Mouse (Mus musculus) neural tube, embryonic 10.5 days (tissue): ENCODE measurements around the gene 5730522E02Rik.

ENCODE experiments used
- DNase-seq: peaks from one replicate; pipeline ENCODE4 v3.0.0-alpha.2; 2017; ENCODE audit warnings: low spot score; ENCODE audit errors: extremely low spot score

The 5730522E02Rik gene

DNA sequence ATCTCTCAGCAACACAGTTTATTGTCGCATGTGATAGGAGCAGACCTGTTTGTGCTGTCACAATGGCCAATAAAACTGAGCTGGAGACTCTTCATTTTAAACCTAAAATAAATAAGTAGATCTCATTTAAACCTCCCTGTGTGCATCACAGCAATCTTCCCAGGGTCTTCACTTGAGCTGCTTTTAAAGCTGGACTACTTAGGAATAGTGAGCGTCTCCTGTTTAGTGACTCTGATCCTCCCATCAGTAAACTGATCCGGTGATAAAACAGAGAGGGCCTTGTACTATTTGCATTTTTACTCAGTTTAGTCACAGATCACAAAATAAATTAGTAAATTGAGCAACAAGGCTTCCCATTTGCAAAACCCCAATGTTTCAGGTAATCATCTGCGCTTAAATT lies 206.5 kb downstream of the 5730522E02Rik start:
- DNase-seq = no peak

DNA sequence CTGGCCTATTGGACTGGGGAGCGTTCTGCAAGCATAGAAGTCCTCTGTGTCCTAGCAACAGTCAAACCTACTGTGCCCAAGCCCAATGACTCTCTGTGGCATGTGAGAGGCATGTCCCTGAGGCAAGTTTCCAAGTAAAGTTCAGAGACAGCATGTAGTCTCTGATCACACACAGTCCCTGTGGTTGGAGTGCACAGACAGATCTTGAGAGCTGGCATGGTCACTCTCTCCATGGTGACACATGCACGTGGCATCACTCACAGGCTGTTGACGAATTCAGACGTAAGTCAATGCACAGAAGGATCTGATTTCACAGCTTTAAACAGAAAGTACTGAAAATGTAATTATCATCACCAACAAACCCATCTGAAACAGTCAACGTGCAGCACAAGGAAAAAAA lies 210.8 kb downstream of the 5730522E02Rik start:
- DNase-seq = no peak

DNA sequence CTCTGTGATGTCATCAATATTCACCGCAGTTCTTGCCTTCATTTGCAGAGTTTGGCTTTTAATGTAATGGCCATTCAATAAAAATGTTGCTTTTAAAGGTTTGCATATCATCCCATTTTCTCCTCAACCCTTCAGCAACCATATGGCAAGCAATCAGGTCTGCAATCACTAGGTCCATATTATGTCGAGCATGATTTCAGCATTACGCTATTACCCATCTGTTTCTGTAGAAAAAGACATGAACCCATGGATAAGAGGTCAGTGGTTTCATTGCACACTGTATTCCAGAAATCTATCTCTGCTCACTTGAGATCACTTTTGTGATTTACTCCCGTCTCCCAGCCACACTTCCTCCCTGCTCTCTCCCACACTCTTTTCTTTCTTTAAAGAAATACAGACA lies 213.1 kb downstream of the 5730522E02Rik start:
- DNase-seq = no peak

DNA sequence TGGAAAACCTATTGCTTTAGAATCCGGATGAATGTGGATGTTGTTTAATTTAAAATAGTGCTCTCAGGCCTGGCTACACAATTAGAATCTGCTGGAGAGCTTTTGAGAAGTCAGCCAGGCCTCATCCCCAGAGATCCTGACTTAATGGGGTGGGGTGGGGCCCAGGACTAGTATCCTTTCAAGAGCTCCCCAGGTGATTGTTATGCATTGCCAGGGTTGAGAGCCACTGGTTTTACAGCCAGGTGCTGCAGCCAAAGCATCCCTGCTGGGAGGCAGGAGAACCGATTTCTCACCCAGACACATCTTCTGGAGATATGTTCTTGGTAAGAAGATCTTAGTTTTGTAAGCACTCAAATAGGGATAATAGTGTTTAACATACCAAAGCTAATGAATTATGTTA lies 216.4 kb downstream of the 5730522E02Rik start:
- DNase-seq = no peak

DNA sequence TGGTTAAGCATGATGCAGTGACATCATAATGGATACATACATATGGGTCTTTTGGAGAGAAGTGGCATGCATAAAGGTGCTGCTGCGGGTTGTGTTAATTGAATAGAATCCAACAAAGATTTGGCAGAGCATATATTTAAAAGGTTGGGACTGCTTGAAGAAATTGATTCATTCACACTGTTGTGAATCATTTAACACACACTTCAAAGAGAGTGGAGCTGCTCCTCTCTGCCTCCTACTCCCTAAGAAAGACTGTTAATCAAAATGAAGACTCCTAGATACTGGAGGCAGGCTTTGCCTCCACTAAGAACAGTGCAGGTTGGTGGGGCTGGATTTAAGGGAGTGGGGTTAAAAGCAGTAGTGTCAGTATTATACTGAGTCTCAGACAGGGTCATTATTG lies 218.3 kb downstream of the 5730522E02Rik start:
- DNase-seq = no peak

DNA sequence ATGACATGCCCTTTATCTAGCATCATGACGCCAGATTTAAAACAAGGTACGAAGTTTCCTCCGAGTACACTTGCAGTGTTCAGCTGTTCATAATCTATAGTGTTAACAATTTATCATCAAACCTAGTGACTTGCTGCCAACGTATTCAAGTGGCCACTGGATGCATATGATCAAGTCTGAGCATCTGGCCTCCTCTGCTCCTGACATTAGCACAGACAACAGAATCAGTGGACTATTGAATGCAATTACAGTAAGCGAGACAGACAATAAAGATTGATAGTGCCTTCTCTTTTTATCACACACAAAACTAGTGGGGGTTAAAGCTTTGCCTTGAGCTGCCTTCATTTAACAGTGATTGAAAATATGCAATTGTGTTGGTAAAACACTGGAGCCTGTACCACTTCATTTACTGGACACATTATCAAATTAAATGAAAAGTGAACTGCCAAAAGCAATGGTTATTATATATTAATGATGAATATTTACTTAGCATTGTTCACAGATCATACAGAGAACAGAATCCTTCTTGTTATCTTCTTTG lies 231.8 kb downstream of the 5730522E02Rik start:
- DNase-seq = no peak

DNA sequence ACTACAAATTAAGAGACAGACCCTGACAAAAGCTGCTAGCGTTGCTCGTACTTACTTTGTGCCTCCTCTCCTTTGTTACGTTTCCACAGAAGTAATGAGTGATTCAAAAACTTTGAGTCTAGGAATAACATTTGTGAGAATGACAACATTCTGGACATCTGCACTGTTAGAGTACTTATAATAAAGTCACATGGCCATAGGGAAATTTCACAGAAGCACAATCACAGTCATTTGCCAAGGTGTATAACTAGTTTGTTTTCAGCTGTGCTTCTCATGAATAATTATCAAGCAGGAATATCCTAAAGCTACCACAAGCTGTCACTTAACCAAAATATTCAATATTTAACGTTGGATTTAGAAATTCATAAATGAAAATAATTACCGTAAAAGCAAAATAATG lies 269.1 kb downstream of the 5730522E02Rik start:
- no peak for DNase-seq

DNA sequence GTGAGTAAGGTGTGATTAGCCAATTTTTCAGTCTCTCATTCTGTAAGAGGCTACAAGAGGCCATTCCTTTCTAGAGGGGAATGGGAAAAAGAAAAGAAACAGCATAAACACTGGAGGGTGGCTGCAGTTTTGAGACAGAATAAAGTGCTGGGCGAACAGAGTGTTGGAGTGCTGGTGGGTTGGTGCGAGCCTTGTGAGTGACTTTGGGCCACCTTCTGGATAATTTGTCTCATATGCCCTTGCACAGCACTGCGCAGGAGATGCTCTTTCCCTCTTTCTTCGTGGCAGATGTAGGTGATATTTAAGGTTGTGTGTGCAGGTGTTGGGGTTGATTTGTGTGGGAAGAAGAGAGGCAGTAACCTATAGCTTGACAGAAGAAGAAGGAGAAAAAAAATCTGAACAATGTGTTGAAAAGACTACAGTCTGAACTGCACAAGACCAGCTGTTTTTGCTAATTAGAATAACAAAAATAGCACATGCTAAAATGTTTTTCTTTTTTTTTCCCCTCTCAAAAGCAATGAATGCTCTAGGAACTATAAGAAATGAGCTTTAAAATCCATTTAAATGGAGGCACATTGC lies 269.8 kb downstream of the 5730522E02Rik start:
- no peak for DNase-seq

DNA sequence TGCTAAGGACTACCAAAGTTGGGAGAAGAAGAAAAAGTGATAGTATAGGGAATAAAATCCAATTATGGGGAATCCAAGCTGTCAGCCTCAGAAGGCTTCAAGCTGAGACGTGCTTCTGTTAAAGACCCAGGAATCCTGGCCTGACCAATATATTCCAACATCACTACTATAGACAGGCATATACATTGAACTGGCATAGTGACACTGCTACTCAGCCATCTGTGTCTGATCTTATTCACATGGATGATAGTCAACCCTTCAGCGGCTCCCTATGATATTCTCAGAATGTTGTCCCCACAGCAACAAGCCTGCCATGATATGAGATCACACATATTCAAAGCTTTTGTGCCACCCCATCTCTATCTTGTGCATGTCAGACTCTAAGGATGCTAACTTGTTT lies 284.3 kb downstream of the 5730522E02Rik start:
- DNase-seq = no peak

DNA sequence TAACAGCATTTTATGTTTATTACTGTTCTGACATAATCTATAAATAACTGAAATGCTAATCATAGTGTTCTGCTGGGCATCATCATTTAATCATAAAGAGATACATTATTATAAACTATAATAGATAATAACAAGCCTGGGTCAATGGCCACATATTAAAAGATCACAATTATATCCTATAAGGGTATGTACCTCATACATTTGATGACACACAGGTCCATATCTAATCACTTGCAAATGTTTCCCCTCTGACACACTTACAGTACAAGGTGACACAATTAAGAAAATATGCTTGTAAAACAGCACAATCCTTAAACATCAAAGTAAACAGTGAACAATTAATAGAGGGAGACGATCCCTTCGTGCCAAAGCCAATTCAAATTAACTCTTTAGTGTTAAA lies 308.2 kb downstream of the 5730522E02Rik start:
- DNase-seq = no peak

DNA sequence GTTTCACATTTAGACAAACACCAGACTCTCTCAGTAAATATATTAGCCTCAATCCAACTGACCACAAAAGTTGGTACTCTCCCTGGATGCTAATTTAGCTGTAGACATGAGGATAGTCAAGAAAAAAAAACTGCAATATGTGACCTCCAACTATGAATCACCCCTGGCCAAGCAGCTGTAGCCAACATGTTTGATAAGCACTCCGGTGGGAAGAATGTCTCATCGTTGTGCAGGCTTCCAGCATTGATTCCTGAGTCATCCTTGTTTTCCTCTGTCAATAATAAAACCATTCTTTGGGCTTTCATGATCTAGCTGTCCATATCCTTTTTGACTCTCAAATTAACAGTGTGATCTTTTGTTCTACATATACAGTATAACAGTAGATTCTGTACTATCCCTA lies 308.9 kb downstream of the 5730522E02Rik start:
- DNase-seq = no peak

DNA sequence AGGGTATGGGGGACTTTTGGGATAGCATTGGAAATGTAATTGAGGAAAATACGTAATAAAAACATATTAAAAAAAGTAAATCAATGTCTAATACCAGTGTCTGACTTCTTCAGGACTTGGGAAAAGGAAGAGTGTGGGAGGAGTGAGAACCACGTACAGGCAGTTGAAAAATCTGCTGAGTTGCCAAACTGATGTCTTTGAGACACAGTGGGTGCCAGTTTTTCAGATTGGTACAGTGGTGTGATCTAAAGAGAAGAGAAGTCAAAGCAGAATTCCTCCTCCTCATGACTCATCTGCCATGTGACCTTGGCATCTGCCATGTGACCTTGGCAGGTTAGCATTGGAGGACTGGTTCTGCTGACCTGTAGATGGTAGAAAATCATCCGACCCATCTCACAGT lies 316.7 kb downstream of the 5730522E02Rik start:
- DNase-seq = no peak

DNA sequence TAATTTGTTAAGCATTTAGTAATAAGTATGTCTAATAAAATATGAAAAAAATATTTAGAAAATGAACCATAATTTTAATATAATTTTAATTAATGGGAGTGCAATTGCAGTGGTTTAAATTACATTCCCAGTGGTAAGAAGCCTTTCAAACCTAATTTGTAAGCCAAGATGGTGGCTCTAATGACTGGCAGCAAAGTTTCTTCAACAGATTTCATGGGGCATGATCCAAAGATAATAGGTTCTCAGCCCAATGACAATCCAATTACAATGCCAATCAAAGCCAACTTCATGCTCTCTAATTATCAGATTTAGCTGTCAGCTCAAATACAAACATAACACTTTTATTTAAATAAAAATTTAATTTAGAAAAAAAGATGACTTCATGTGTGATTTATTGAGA lies 337.6 kb downstream of the 5730522E02Rik start:
- DNase-seq = no peak

DNA sequence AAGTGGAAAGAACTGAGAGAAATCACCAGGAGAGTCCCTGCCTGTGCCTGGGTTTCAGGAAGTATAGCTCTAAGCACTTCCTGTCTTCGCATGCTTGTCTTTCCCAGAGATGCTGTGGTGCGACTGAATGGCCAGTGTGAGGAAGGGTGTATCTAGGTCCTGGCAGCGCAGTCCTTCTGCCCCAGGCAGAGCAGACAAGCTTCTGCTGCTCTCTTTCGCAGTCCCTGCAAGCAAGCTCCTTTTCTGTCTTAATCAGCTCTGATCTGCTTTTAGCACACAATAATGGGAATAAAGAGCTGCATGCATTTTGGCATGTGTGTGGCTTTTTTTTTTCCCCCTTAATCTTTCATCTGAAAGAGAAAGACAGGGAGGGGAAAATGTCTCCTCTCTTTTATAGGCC lies 338.2 kb downstream of the 5730522E02Rik start:
- no peak for DNase-seq

DNA sequence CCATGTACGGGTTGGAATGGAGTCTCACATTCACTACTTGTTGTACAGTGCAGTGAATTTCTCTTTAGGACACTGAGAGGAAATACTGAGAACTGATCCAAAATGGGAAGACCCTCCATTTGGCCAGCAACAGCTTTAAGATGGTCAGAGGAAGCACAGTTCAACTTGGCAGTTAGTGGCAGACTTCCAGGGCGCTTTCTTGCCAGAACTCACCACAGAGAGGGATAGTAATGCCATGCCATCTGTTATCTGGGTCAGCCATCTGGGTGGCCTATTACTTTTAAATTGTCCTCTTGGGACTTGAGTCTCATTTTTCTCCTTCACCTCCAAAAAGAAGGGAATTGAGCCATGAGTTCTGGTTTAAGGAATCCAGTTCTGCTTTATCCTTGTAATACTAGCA lies 344.3 kb downstream of the 5730522E02Rik start:
- no peak for DNase-seq

DNA sequence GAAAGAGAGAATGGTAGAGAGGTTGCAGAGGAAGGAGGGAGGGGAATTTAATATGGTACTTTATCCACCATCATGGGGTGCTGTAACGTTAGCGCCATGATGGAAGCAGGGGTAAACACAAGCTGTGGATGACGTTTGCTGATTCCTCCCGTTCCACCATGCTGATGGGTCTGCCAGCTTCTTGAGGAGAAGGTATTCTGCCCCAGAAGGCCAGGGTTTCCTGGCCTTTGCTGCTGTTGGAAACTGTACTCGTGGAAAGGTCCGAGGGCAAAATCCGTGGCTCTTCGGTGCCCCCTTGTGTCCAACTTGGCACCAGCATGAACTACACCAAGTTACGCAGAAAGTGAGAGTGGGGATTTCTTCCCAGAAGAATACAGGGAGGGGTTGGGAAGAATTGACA lies 347.9 kb downstream of the 5730522E02Rik start:
- peak; percentile 86 for DNase-seq

DNA sequence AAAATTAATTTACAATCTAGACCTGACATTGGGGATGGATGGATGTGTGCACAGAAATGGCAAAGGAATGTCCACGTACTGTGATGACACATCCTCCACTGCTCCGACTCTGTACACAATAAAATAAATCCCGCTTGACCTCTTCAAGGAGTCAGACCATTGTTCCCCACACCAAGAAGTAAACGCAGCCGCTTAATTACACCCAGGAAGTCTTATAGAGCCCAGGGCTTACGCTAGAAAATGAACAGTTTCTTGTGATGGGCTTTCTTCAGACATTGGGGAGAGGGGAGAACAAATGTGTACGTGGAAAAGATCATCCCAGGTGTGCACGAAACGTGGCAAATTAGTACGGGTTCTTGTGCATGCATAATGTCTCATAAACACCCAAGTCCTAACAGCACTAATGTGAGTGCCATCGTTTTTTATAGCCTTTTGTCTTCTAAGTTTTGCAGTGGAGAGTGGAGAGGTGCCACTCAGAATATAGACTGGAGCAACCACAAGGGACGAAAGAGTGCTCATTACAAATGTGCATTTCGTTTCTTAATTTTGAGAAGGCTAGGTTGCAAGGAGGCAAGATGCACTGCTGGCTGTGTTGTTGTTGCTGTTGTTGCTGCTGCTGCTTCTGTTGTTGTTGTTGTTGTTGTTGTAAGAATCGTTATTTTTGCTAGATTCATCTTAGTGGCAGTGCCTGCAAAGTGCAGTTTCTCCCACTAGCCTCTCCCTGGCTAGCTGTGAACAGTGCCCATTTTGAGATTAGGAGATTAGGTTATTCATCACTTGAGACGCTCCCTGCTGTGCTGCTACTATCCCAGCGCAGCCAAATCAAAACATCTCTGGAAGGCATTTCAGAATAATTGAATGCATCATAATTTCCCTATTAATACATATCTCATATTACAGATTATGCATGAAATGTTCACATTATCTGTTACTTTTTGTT lies 353.7 kb downstream of the 5730522E02Rik start:
- no peak for DNase-seq

DNA sequence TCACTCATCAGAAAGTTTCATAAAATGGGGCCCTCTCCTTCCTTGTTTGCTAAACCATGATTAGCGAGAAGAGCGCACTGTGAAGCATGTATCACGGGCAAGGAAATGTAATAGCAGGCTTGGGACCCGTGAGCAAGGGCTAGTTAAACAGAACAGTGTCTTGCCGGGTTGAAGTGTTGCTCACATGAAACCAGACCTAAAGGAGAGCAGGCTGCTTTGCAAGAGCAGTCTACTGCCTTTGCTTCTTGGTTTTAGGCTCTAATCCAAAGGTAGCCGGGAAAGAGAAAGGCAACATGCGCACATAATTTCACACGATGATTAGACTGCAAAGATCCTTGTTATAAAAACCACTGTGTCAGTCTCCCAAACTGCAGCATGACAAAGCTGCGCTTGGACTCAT lies 354.8 kb downstream of the 5730522E02Rik start:
- DNase-seq = no peak

DNA sequence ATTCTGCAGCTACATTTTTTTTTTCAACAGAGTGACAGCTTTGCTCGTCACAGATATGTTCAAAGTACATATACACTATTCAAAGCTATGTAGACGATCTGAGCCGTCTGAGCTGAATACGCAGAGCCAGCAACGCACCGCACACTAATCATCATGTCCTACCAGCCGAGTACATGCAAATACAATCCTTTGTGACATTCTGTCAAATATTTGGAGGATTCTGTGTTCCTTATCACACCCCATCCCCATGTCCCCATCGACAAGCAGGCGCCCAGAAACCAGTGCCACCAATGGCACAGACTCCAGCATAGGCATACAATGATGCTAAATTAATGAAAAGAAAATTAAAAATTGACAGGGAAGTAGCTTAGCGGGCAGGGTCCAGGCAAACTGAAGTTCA lies 356.3 kb downstream of the 5730522E02Rik start:
- DNase-seq = no peak

DNA sequence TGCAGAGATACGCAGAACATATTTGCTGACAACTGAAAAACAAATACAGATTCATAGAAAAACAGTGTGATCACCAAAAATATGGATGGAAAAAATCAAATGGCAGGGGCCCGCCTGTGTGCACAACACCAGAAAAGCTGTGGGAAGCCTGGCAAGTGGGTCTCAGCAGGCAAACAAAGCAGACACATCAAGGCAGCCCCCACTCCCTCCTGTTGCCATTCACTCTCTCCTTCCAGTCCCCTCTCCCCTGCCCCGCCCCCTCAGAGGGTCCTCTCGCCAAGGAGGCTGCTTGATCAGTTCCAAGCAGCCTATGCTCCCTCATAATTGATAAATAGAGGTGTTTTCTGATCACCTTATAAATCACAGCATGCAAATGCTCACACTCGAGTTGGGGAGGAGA lies 357.5 kb downstream of the 5730522E02Rik start:
- no peak for DNase-seq

DNA sequence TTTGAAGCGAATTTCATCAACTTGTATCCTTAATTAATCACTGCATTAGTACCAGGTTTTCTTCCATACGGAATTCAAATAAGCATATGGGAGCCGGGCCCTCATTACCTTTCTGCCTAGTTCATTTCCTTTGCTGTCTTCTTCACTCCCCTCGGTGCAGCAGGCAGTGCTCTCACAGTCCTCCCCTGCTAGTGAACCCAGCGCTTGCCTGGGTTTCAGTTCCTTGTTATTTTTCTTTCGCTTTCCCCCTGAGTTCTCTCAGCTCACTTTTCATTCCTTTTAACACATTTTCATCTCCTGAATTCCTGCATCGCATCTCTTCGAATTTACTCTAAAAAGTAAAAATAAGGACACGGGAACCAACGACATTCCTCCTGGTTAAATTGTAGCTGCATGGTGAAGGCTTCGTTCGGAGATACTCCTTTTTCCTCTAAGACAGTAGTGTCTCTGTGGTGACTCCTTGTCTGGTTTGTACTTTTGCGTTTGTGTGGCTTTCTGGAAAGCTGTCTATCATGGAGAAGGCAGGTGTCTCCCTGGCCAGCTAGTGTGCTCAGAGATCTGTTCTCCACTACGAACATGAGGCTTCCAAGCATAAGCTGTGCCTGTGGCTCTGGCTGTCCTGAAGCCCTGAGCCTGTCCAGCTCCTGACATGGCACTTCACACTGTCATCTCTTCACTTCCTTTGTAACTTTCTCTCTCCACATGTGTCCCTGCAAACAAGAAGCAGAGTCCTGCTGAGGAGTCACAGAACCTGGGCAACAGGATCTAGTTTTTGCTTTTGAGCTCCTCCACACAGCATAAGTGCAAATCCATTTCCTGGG lies 361.5 kb downstream of the 5730522E02Rik start:
- DNase-seq = no peak

DNA sequence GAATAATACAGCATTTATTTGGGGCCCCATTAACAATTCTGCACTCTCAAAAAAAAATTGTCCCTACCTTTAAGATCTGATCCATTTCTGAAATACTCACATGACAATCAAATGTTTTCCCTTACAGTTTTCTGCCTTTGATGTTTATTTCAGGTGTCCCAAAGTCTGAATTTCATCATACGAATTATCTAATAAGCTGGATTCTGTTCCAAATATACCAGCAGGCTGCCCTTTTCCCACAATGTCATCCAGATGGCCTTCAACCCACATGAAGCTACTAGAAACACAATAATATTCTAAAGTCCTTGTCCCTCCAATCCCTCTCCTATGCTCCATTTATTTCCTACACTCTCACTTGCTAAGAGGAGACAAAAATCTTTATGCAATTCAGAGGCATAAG lies 372.1 kb downstream of the 5730522E02Rik start:
- DNase-seq = no peak
